Mouse (Mus musculus): ENCODE results near the gene Six5. TPM values are rescaled to one million over a fixed set of nuclear protein-coding genes. Genes with fewer than 3 reads are reported as not detected.

The Six5 gene
- polyA plus RNA-seq, 1 experiment from 2014 or later: 1.9 TPM

DNA sequence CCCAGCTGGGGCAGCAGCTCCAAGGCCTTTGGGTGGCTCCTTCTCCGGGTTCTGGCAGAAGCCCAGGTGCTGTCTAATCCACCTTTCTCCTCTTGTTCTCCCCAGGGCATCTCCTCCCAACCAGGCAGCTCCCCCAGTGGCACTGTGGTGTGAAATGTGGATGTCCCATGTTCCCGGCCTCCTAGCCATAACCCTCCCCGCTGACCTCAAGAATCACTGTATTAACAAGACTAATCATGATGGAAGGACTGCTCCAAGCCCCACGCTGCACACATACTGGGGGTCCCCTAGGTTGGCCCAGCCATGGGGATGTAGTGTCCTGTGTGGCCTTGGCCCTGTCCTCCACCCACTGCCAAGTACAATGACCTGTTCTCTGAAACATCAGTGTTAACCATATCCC, 12.2 kb upstream of the Six5 start:
- no peak overlapping the region for H3K9ac ChIP-seq (ENCODE audit: low read depth, low read length)
- H3K4me3 ChIP-seq (ENCODE audit: low read length): no peak overlapping the region
- no peak for ATAC-seq
- H3K9me3 ChIP-seq (ENCODE audit: control insufficient read depth, low read length): no peaks in the 10 kb centered on the region
- H3K36me3 ChIP-seq (ENCODE audit: control insufficient read depth, insufficient read depth, low read length): peaks cover 42% of the 10 kb centered on the region
- WGBS: 90% methylated on average over 4 of the region's 4 CpGs
- no peak overlapping the region for H3K27ac ChIP-seq (ENCODE audit: low read depth, low read length)
- no peaks in the 10 kb centered on the region for H3K27me3 ChIP-seq (replicated peaks; ENCODE audit: control insufficient read depth, insufficient read depth, low read length)
- H3K4me1 ChIP-seq (ENCODE audit: control insufficient read depth, insufficient read depth, low read depth, low read length): peaks cover 13% of the 10 kb centered on the region
- no peak overlapping the region for H3K4me2 ChIP-seq (ENCODE audit: low read length)

DNA sequence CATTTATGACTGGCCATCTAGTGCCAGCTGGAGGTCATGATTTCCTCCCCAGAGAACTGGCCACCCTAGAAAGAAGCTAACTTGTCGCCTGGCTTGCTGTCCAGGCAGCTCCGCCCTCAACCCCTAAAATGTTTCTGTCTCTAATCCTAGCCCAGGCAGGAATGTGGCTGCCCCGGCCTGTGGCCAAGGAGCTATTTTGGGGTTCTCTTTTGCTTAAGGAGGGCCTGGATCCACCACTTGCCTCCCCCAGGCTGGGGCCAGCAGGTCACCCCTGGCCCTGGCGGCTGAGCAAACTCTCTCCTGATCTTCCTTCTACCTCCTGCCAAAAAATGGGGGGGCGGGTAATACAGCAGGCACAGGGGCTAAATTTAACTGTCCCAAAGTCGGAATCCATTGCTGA, 11.3 kb upstream of the Six5 start:
- H3K36me3 ChIP-seq (ENCODE audit: control insufficient read depth, insufficient read depth, low read length): peaks cover 49% of the 10 kb centered on the region
- peaks cover 6% of the 10 kb centered on the region; the same call in 1 of the 2 replicates for H3K4me1 ChIP-seq (ENCODE audit: control insufficient read depth, insufficient read depth, low read depth, low read length)
- 67% methylated on average over 6 of the region's 6 CpGs for WGBS
- no peak overlapping the region for H3K4me2 ChIP-seq (ENCODE audit: low read length)
- no peaks in the 10 kb centered on the region for H3K9me3 ChIP-seq (ENCODE audit: control insufficient read depth, low read length)
- H3K9ac ChIP-seq (ENCODE audit: low read depth, low read length): no peak overlapping the region
- no peaks in the 10 kb centered on the region for H3K27me3 ChIP-seq (replicated peaks; ENCODE audit: control insufficient read depth, insufficient read depth, low read length)
- no peak overlapping the region for H3K4me3 ChIP-seq (ENCODE audit: low read length)
- ATAC-seq: no peak
- H3K27ac ChIP-seq (ENCODE audit: low read depth, low read length): no peak overlapping the region

DNA sequence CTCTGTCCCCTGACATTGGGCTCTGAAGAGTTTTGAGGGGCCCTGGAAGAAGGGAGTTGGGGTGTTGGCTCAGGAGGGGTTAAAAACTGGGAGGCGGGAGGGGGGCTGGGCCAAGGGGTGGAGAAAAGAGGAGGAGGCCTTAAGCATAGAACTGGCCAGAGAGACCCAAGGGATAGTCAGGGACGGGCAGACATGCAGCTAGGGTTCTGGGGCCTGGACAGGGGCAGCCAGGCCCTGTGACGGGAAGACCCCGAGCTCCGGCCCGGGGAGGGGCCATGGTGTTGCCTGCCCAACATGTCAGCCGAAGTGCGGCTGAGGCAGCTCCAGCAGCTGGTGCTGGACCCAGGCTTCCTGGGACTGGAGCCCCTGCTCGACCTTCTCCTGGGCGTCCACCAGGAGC, 10.7 kb upstream of the Six5 start, which contains the start of gene Dmpk:
TSS of gene Dmpk (plus strand) at position 149 of the 400 bp plus-strand sequence.
- peak within 1 kb of the TSS; percentile 18; the same call in 1 of the 2 replicates for H3K4me2 ChIP-seq (ENCODE audit: low read length)
- WGBS: 60% methylated on average over 10 of the region's 10 CpGs
- H3K27me3 ChIP-seq (replicated peaks; ENCODE audit: control insufficient read depth, insufficient read depth, low read length): no peaks in the 10 kb centered on the region
- peaks cover 50% of the 10 kb centered on the region for H3K36me3 ChIP-seq (ENCODE audit: control insufficient read depth, insufficient read depth, low read length)
- H3K27ac ChIP-seq (ENCODE audit: low read depth, low read length): no peak within 1 kb of the TSS
- ATAC-seq: peak; percentile 31; the same call in 1 of the 2 replicates
- H3K9ac ChIP-seq (ENCODE audit: low read depth, low read length): no peak within 1 kb of the TSS; the same call in 1 of the 2 replicates
- H3K9me3 ChIP-seq (ENCODE audit: control insufficient read depth, low read length): no peaks in the 10 kb centered on the region
- H3K4me3 ChIP-seq (ENCODE audit: low read length): peak within 1 kb of the TSS; percentile 13; the same call in 1 of the 2 replicates
- peaks cover 6% of the 10 kb centered on the region; the same call in 1 of the 2 replicates for H3K4me1 ChIP-seq (ENCODE audit: control insufficient read depth, insufficient read depth, low read depth, low read length)

DNA sequence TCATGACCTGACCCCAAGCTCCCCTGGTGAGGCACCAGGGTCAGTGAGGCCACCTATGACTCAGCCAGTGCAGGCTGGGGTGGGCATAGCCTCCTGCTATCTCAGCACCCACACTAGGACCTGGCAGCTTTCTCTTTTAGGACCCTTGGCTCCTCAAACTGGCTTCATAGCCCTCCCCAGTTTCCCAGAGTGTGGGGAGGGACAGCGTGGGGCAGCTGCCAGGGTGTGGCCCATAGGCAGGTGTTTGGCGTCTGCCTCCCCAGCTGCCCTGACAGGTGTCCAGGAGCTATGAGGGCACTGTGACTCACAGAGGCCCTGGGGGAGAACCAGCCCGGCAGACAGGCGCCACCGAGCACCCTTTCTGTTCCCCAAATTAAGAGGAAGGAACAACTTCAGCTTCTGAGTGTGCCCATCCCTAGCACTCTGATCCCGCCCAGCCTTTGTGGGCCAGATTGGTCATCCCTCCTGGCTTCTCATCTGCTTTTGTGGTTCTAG, 10.1 kb upstream of the Six5 start:
- Histone ChIP-seq H3K4me3 (ENCODE audit: low read length) (no peak overlapping the region; the same call in 1 of the 2 replicates), H3K4me2 (ENCODE audit: low read length) (peak overlapping the region; percentile 18; the same call in 1 of the 2 replicates), H3K4me1 (ENCODE audit: control insufficient read depth, insufficient read depth, low read depth, low read length) (peaks cover 6% of the 10 kb centered on the region; the same call in 1 of the 2 replicates), H3K27me3 (replicated peaks; ENCODE audit: control insufficient read depth, insufficient read depth, low read length) (no peaks in the 10 kb centered on the region; the same call in 1 of the 2 replicates), H3K9me3 (ENCODE audit: control insufficient read depth, low read length) (no peaks in the 10 kb centered on the region), H3K9ac (ENCODE audit: low read depth, low read length) (no peak overlapping the region), H3K27ac (ENCODE audit: low read depth, low read length) (no peak overlapping the region), H3K36me3 (ENCODE audit: control insufficient read depth, insufficient read depth, low read length) (peaks cover 54% of the 10 kb centered on the region)
- WGBS: 74% methylated on average over 6 of the region's 6 CpGs
- ATAC-seq: no peak

DNA sequence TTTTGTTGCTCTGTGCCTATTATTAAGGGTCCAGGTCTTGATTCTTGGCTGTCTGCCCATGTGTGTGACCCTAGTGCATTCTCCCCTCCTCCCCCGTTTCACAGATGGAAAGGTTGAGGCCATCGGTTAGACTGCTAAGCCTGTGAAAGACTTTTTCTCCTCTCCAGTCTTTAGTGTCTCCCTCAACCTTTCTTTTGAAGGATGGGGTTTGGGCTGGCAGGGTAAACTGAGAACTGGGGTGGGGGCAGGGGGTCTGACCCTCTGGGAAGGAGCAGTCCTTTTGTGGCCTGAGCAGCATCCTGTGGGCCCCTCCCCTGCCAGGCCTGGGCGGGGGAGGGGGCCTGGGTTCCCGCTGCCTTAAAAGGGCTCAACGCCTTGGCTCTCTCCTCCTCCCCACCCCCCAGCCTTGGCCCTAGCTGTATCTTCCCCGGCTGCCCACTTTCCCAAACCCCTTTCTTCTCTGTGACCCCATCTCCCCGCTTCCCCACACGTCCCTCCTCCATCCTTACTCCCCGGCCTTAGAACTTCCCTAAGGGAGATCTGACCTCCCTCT, 9.4 kb upstream of the Six5 start:
- ATAC-seq: no peak
- H3K4me2 ChIP-seq (ENCODE audit: low read length): no peak overlapping the region
- H3K9me3 ChIP-seq (ENCODE audit: control insufficient read depth, low read length): no peaks in the 10 kb centered on the region
- 29% methylated on average over 8 of the region's 9 CpGs for WGBS
- no peak overlapping the region for H3K9ac ChIP-seq (ENCODE audit: low read depth, low read length)
- H3K36me3 ChIP-seq (ENCODE audit: control insufficient read depth, insufficient read depth, low read length): peaks cover 51% of the 10 kb centered on the region
- no peak overlapping the region for H3K27ac ChIP-seq (ENCODE audit: low read depth, low read length)
- no peak overlapping the region for H3K4me3 ChIP-seq (ENCODE audit: low read length)
- H3K27me3 ChIP-seq (replicated peaks; ENCODE audit: control insufficient read depth, insufficient read depth, low read length): no peaks in the 10 kb centered on the region; the same call in 1 of the 2 replicates
- peaks cover 6% of the 10 kb centered on the region; the same call in 1 of the 2 replicates for H3K4me1 ChIP-seq (ENCODE audit: control insufficient read depth, insufficient read depth, low read depth, low read length)

DNA sequence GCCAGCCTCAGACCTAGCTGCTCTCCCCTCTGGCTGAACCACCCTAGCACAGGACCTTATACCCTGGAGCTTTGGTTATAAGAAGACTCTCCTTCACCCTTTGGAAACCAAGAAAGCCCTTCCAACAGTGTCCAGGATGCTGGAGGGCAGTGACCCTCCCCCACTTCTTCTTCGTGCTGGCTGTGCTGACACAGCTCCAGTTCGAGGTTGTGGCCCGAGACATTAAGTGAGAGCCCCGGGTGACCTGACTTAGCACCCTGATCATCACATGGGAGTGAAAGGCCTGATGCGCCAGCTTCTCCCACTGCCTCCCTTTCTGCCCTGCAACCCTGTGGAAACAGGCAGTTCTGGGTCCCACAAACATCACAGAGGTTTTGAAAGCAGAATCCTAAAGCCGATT, 8.9 kb upstream of the Six5 start:
- H3K36me3 ChIP-seq (ENCODE audit: control insufficient read depth, insufficient read depth, low read length): peaks cover 47% of the 10 kb centered on the region
- H3K27ac ChIP-seq (ENCODE audit: low read depth, low read length): no peak overlapping the region
- H3K4me3 ChIP-seq (ENCODE audit: low read length): no peak overlapping the region
- no peaks in the 10 kb centered on the region for H3K9me3 ChIP-seq (ENCODE audit: control insufficient read depth, low read length)
- no peak for ATAC-seq
- peaks cover 6% of the 10 kb centered on the region; the same call in 1 of the 2 replicates for H3K4me1 ChIP-seq (ENCODE audit: control insufficient read depth, insufficient read depth, low read depth, low read length)
- H3K9ac ChIP-seq (ENCODE audit: low read depth, low read length): no peak overlapping the region
- no peak overlapping the region for H3K4me2 ChIP-seq (ENCODE audit: low read length)
- no peaks in the 10 kb centered on the region; the same call in 1 of the 2 replicates for H3K27me3 ChIP-seq (replicated peaks; ENCODE audit: control insufficient read depth, insufficient read depth, low read length)
- WGBS: 15% methylated on average over 6 of the region's 6 CpGs

DNA sequence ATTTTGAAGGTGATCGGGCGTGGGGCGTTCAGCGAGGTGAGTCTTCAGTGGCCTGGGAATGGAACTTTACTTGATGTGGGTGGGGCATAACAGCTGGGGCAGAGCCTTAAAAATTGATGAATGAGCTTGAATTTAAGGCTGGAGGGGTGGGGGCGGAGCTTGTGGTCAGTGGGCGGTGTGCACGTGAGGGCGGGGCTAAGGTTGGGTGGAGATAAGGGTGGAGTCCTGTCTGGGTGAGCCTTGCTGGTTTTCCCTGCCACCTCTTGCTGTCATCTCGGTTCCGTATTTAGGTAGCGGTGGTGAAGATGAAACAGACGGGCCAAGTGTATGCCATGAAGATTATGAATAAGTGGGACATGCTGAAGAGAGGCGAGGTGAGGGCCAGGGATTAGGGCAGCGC, 8.4 kb upstream of the Six5 start:
- H3K9ac ChIP-seq (ENCODE audit: low read depth, low read length): no peak overlapping the region
- no peaks in the 10 kb centered on the region for H3K9me3 ChIP-seq (ENCODE audit: control insufficient read depth, low read length)
- no peak for ATAC-seq
- no peak overlapping the region for H3K27ac ChIP-seq (ENCODE audit: low read depth, low read length)
- H3K36me3 ChIP-seq (ENCODE audit: control insufficient read depth, insufficient read depth, low read length): peaks cover 42% of the 10 kb centered on the region
- peaks cover 5% of the 10 kb centered on the region; the same call in 1 of the 2 replicates for H3K27me3 ChIP-seq (replicated peaks; ENCODE audit: control insufficient read depth, insufficient read depth, low read length)
- H3K4me3 ChIP-seq (ENCODE audit: low read length): no peak overlapping the region
- 17% methylated on average over 14 of the region's 14 CpGs for WGBS
- H3K4me2 ChIP-seq (ENCODE audit: low read length): no peak overlapping the region
- peaks cover 6% of the 10 kb centered on the region; the same call in 1 of the 2 replicates for H3K4me1 ChIP-seq (ENCODE audit: control insufficient read depth, insufficient read depth, low read depth, low read length)

DNA sequence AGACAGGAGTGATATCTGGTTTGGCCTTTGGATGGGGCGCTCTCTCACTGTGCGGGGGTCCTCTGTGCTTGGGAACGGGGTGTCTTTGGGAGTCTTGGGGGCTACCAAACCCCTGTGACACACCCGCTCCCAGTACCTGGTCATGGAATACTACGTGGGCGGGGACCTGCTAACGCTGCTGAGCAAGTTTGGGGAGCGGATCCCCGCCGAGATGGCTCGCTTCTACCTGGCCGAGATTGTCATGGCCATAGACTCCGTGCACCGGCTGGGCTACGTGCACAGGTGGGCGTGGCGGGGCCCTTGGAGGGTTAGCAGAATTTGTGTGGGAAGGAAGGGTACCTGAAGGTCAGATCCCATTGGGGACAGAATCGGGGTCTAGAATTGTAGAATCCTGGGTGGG, 7.6 kb upstream of the Six5 start:
- H3K9ac ChIP-seq (ENCODE audit: low read depth, low read length): no peak overlapping the region
- H3K9me3 ChIP-seq (ENCODE audit: control insufficient read depth, low read length): no peaks in the 10 kb centered on the region
- peaks cover 10% of the 10 kb centered on the region for H3K27me3 ChIP-seq (replicated peaks; ENCODE audit: control insufficient read depth, insufficient read depth, low read length)
- H3K36me3 ChIP-seq (ENCODE audit: control insufficient read depth, insufficient read depth, low read length): peaks cover 39% of the 10 kb centered on the region
- peaks cover 6% of the 10 kb centered on the region; the same call in 1 of the 2 replicates for H3K4me1 ChIP-seq (ENCODE audit: control insufficient read depth, insufficient read depth, low read depth, low read length)
- no peak overlapping the region for H3K4me3 ChIP-seq (ENCODE audit: low read length)
- ATAC-seq: no peak
- no peak overlapping the region for H3K4me2 ChIP-seq (ENCODE audit: low read length)
- 66% methylated on average over 18 of the region's 18 CpGs for WGBS
- no peak overlapping the region for H3K27ac ChIP-seq (ENCODE audit: low read depth, low read length)

DNA sequence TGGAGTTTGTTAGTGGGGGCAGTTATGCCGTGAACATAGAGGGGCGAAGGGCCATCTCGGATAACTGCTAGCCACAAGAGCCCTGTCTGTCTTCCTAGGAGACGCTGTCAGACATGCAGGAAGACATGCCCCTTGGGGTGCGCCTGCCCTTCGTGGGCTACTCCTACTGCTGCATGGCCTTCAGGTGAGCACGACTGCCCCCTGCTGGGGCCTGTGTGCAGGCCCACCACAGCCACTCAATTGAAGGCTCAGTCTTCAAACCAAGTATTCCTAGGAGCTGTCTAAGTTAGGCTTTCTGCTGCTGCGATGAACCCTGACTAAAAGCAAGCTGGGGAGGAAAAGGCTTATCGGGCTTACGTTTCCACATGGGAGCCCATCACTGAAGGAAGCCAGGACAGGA, 5.6 kb upstream of the Six5 start:
- Histone ChIP-seq H3K4me1 (ENCODE audit: control insufficient read depth, insufficient read depth, low read depth, low read length) (peaks cover 9% of the 10 kb centered on the region), H3K9me3 (ENCODE audit: control insufficient read depth, low read length) (no peaks in the 10 kb centered on the region), H3K36me3 (ENCODE audit: control insufficient read depth, insufficient read depth, low read length) (peaks cover 28% of the 10 kb centered on the region), H3K4me3 (ENCODE audit: low read length) (no peak overlapping the region), H3K27me3 (replicated peaks; ENCODE audit: control insufficient read depth, insufficient read depth, low read length) (peaks cover 12% of the 10 kb centered on the region), H3K9ac (ENCODE audit: low read depth, low read length) (no peak overlapping the region), H3K4me2 (ENCODE audit: low read length) (no peak overlapping the region), H3K27ac (ENCODE audit: low read depth, low read length) (no peak overlapping the region)
- WGBS: 39% methylated on average over 10 of the region's 10 CpGs
- no peak for ATAC-seq

All from hindbrain, embryonic 16.5 days (tissue).